Mouse (Mus musculus) cerebellum, adult 8-10 months (tissue): Measurements from ENCODE around the gene Glb1.
"Not testable (repeated sequence)": the region's sequence is repeated elsewhere in the genome, so short reads cannot be mapped to it uniquely, and the experiment has no call there.

Experiments
- DNase-seq: peaks from one replicate; pipeline ENCODE4 v3.0.0; 2022

The Glb1 gene

GRCm38 (mm10) chr9:114502711-114503427, 102.0 kb downstream of the Glb1 start:
- no peak for DNase-seq

GRCm38 (mm10) chr9:114504816-114505215, 103.9 kb downstream of the Glb1 start, which contains the start of gene Ccr4:
Ccr4 (minus strand) TSS chr9:114504916.
- DNase-seq = no peak

GRCm38 (mm10) chr9:114506564-114506963, 105.7 kb downstream of the Glb1 start:
- DNase-seq = no peak

- no peak for DNase-seq
Measured at GRCm38 (mm10) chr9:114507421-114507820, 106.5 kb downstream of the Glb1 start.

- DNase-seq = no peak
Measured at GRCm38 (mm10) chr9:114509785-114510184, 108.9 kb downstream of the Glb1 start.

GRCm38 (mm10) chr9:114512831-114513230, 112.0 kb downstream of the Glb1 start:
- no peak for DNase-seq

GRCm38 (mm10) chr9:114515364-114515763, 114.5 kb downstream of the Glb1 start, which contains the start of gene C130032M10Rik:
C130032M10Rik (plus strand) TSS chr9:114515697.
- DNase-seq = no peak

GRCm38 (mm10) chr9:114517924-114518497, 117.1 kb downstream of the Glb1 start:
- no peak for DNase-seq

GRCm38 (mm10) chr9:114518812-114519477, 118.1 kb downstream of the Glb1 start:
- no peak for DNase-seq

- not testable (repeated sequence) for DNase-seq
Measured at GRCm38 (mm10) chr9:114520529-114520928, 119.7 kb downstream of the Glb1 start.

- no peak for DNase-seq
Measured at GRCm38 (mm10) chr9:114522041-114522440, 121.2 kb downstream of the Glb1 start.

- no peak for DNase-seq
Measured at GRCm38 (mm10) chr9:114522501-114522900, 121.6 kb downstream of the Glb1 start.
